Mouse (Mus musculus): ENCODE results near the gene Ttc9b.

DNA sequence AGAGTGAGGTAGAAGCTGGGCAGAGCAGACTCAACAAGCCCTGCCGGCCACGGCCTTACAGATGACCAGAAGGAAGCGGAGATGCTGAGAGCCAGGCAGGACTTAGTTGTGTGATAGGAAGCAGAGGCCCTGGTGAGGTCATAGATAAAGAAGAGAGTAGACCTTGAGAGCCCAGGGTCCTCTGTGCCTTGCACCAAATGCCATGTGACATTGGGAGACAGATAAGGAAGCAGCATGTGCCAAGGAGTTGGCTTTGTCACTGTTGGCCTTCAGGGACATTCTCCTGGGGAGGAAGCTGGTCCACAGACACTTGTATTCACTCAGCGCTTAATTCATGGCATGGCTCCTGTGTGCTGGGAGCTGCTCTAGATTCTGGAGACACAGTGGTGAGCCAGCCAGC lies 44.4 kb upstream of the Ttc9b start:
- TF ChIP-seq CTCF (conservative IDR thresholded peaks at IDR 0.05; ENCODE audit: low read length) (no peak), POU5F1 (IDR thresholded peaks at IDR 0.05; ENCODE audit: borderline replicate concordance, low read length) (no peak)

Data from E14TG2a.4 (cell line).